Mouse (Mus musculus) spleen, adult 2 months (tissue): ENCODE data around the gene Cend1. TPM values are rescaled to one million over a fixed set of nuclear protein-coding genes. Genes with fewer than 3 reads are reported as not detected.

Experiments used
- DNase-seq, 2 experiments: peaks; one replicate each; pipeline versions ENCODE4 v3.0.0 to v3.0.0-alpha.2; 2012 to 2021; ENCODE audit warnings: low spot score in 2 of 2, low read depth in 1 of 2
- H3K27ac ChIP-seq: fragments of 200-500 bp; 2 replicates; pipeline ENCODE4 v1.5.1; 2012; ENCODE audit warnings: low read length, inconsistent platforms; ENCODE audit not compliant: insufficient read depth
- H3K27me3 ChIP-seq: fragments of 200-500 bp; 2 replicates; pipeline ENCODE4 v1.6.1; 2012; ENCODE audit warnings: mild to moderate bottlenecking, moderate library complexity, low read length, inconsistent platforms; ENCODE audit not compliant: control insufficient read depth, insufficient read depth
- H3K36me3 ChIP-seq: fragments of 200-500 bp; 2 replicates; pipeline ENCODE4 v1.6.1; 2012; ENCODE audit warnings: mild to moderate bottlenecking, low read length, inconsistent platforms; ENCODE audit not compliant: control insufficient read depth, insufficient read depth
- H3K4me1 ChIP-seq: fragments of 200-500 bp; 2 replicates; pipeline ENCODE4 v1.6.1; 2011; ENCODE audit warnings: inconsistent platforms; ENCODE audit not compliant: control insufficient read depth, insufficient read depth, insufficient read length
- H3K4me3 ChIP-seq: fragments of 200-500 bp; 2 replicates; pipeline ENCODE4 v1.5.1; 2011; ENCODE audit warnings: mild to moderate bottlenecking, inconsistent platforms; ENCODE audit not compliant: insufficient read depth, insufficient read length; ENCODE audit errors: extremely low read depth
- CTCF ChIP-seq: fragments of 200-500 bp; IDR thresholded peaks from 2 replicates; pipeline ENCODE4 v1.5.1; 2011; ENCODE audit warnings: mild to moderate bottlenecking, inconsistent platforms; ENCODE audit not compliant: insufficient read depth, insufficient read length, insufficient replicate concordance; ENCODE audit errors: extremely low read depth
- POLR2A ChIP-seq: fragments of 200-500 bp; IDR thresholded peaks from 2 replicates; pipeline ENCODE4 v1.6.1; 2011; ENCODE audit warnings: low read depth, low read length, inconsistent platforms
- WGBS: fragments of 180-500 bp; shearing (Covaris S2); methylation state at CpG from one replicate; pipeline ENCODE4 v1.1.7; 2018; 5-methylcytosine and 5-hydroxymethylcytosine counted together
- polyA plus RNA-seq: library from polyadenylated mRNA; depleted of rRNA; stranded (reverse); fragments of >200 nt; gene quantifications from 2 replicates; pipeline ENCODE4 v1.2.3, GENCODE M21; 2012; rRNA removed

The Cend1 gene
- polyA plus RNA-seq, 1 experiment, result 0.11 TPM

DNA sequence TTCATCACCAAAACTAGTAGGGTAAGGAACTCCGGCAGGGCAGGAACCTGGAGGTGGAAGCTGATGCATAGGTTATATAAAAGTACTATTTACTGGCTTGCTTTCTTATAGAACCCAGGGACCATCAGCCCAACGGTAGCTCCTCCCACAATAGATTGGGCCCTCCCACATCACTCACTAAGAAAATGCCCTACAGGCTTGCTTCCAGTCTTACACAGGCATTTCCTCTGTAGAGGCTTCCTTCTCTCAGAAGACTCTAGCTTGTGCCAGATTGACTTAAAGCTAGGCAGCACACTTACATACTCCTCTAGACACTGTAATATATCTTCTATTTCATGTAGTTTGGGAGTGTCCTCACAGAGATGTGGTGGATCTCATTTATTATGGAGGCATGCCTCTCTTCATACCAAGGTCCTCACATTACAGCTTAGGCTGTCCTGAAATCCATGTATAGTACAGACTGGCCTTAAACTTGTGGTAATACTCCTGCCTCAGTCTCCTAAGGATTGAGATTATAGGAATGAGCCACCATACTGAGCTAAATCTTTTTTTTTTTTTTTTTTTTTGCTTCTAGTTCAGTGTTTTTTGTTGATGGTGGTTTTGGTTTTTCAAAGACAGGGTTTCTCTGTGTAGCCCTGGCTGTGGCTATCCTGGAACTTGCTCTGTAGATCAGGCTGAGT is 41.3 kb downstream of the Cend1 start:
- Histone ChIP-seq H3K4me1 (peaks cover 4% of the 10 kb centered on the region; the same call in 1 of the 2 replicates), H3K27ac (no peak overlapping the region), H3K36me3 (no peaks in the 10 kb centered on the region), H3K27me3 (no peaks in the 10 kb centered on the region), H3K4me3 (no peak overlapping the region)
- TF ChIP-seq POLR2A (no peak), CTCF (no peak)
- 30% methylated on average over 2 of the region's 2 CpGs for WGBS
- no peak for DNase-seq

DNA sequence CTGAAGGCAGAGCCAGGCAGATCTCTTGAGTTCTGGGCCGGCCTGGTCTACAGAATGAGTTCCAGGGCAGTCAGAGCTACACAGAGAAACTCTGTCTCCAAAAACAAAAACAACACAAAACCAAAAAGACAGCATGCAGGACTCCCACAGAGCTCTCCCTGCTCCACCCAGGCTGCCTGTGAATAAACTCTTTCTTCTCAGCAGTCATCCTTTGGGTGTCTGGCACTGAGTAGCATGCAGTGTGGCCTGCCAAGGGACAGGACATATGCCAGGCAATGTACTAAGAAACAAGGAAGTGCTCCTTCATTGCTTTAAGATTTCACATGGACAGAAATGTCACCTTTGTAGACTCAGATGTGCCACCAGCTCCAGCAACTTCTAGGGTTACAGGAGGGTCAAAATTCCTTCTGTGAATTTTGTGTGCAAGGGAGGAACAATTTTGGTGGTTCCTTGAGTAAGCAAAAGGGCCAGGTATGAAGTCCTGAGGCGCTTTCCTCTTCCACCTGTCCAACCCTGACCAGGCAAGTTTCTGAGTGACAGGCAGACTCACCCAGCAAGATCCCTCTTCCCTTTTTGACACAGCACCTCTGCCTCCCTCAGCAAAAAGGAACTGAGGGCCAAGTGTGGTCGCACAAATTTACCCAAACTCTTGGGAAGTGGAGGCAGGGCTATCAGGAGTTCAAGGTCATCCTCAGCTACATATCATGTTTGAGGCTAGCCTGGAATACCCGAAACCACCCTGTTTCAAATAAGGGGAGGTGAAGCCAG is 48.0 kb downstream of the Cend1 start:
- TF ChIP-seq CTCF (no peak), POLR2A (no peak)
- Histone ChIP-seq H3K27ac (no peak overlapping the region), H3K4me1 (no peaks in the 10 kb centered on the region), H3K36me3 (no peaks in the 10 kb centered on the region), H3K27me3 (no peaks in the 10 kb centered on the region), H3K4me3 (no peak overlapping the region)
- WGBS, result 66% methylated on average over 4 of the region's 4 CpGs
- DNase-seq, result no peak

DNA sequence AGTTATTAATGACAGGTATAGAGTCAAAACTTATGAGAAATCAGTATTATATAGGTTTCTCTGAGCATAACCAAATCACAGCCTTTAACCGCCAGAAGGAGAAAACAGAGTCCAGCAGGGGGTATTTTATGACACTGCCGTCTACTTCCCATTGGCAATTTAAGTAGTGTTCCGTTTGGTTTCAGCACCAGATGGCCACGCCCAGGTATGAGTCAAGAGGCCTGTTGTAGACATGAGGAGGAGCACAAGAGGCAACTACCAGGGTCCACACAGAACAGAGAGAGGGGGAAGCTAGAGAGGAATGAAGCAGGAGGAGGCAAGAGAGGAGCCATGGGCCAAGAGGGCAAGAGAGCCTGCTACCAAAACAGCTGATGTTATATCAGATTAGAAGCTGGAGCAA is 49.7 kb downstream of the Cend1 start:
- DNase-seq, result no peak
- TF ChIP-seq CTCF (no peak), POLR2A (no peak)
- Histone ChIP-seq H3K4me1 (no peaks in the 10 kb centered on the region), H3K27me3 (no peaks in the 10 kb centered on the region), H3K4me3 (no peak overlapping the region), H3K36me3 (no peaks in the 10 kb centered on the region), H3K27ac (no peak overlapping the region)
- WGBS, result 48% methylated on average over 4 of the region's 4 CpGs

Other genes starting within 250 kb of the Cend1 start
- 29.0 and 33.2 TPM in 2 replicates for gene Hras, start 235.5 kb downstream of the Cend1 start, polyA plus RNA-seq
- gene Lrrc56, start 235.3 kb downstream of the Cend1 start, polyA plus RNA-seq, result 5.2 and 5.5 TPM in 2 replicates
- 6.8 and 7.4 TPM in 2 replicates for gene Lmntd2, start 215.4 kb downstream of the Cend1 start, polyA plus RNA-seq
- gene Rassf7, start 213.6 kb downstream of the Cend1 start, polyA plus RNA-seq, result 13.0 and 18.4 TPM in 2 replicates
- gene Phrf1, start 200.7 kb downstream of the Cend1 start, polyA plus RNA-seq, result 29.3 and 31.4 TPM in 2 replicates
- gene Irf7, start 163.0 kb downstream of the Cend1 start, polyA plus RNA-seq, result 105 and 160 TPM in 2 replicates
- 0.14 and 0.15 TPM in 2 replicates for gene Cdhr5, start 152.7 kb downstream of the Cend1 start, polyA plus RNA-seq
- gene Sct, start 150.4 kb downstream of the Cend1 start, polyA plus RNA-seq, result 1.6 and 4.5 TPM in 2 replicates
- 0.09 and 0.22 TPM in 2 replicates for gene Drd4, start 137.5 kb downstream of the Cend1 start, polyA plus RNA-seq
- gene Deaf1, start 101.8 kb downstream of the Cend1 start, polyA plus RNA-seq, result 15.3 and 15.9 TPM in 2 replicates
- gene Tmem80, start 101.8 kb downstream of the Cend1 start, polyA plus RNA-seq, result 32.4 and 37.0 TPM in 2 replicates
- gene Eps8l2, start 90.6 kb downstream of the Cend1 start, polyA plus RNA-seq, result 2.5 TPM in 2 replicates
- 155 and 184 TPM in 2 replicates for gene Taldo1, start 37.3 kb downstream of the Cend1 start, polyA plus RNA-seq
- gene Gatd1, start 15.4 kb downstream of the Cend1 start, polyA plus RNA-seq, result 56.7 and 72.5 TPM in 2 replicates
- 66.2 and 89.4 TPM in 2 replicates for gene Slc25a22, start 8.4 kb upstream of the Cend1 start, polyA plus RNA-seq
- gene Pidd1, start 14.5 kb upstream of the Cend1 start, polyA plus RNA-seq, result 20.4 and 31.0 TPM in 2 replicates
- 645 and 662 TPM in 2 replicates for gene Rplp2, start 17.9 kb upstream of the Cend1 start, polyA plus RNA-seq
- 87.3 and 106 TPM in 2 replicates for gene Pnpla2, start 25.7 kb upstream of the Cend1 start, polyA plus RNA-seq
- gene Cracr2b, start 31.6 kb upstream of the Cend1 start, polyA plus RNA-seq, result 14.4 and 17.7 TPM in 2 replicates
- gene Cd151, start 37.9 kb upstream of the Cend1 start, polyA plus RNA-seq, result 89.5 and 114 TPM in 2 replicates
- 20.5 and 23.5 TPM in 2 replicates for gene Polr2l, start 45.6 kb upstream of the Cend1 start, polyA plus RNA-seq
- 97.6 and 109 TPM in 2 replicates for gene Tspan4, start 45.7 kb upstream of the Cend1 start, polyA plus RNA-seq
- 13.8 and 14.6 TPM in 2 replicates for gene Chid1, start 110.4 kb upstream of the Cend1 start, polyA plus RNA-seq
- gene Ap2a2, start 132.7 kb upstream of the Cend1 start, polyA plus RNA-seq, result 26.3 and 28.9 TPM in 2 replicates
- 0.06 and 0.08 TPM in 2 replicates for gene Muc6, start 225.8 kb upstream of the Cend1 start, polyA plus RNA-seq